Mouse (Mus musculus) erythroblast, adult 5-6 weeks (primary cell): ENCODE measurements around the gene Dennd1b. TPM values are rescaled to one million over a fixed set of nuclear protein-coding genes. Genes with fewer than 3 reads are reported as not detected.

Experiments used
- ATAC-seq: replicated peaks from 2 replicates; pipeline ENCODE4 v1.8.0; 2016; ENCODE audit warnings: moderate number of reproducible peaks, mild to moderate bottlenecking, moderate TSS enrichment, inconsistent platforms; ENCODE audit not compliant: poor library complexity, low FRiP score, severe bottlenecking
- total RNA-seq, 2 experiments: library from RNA; stranded (forward) in 1 of 2; stranded (reverse) in 1 of 2; fragments of 150-400 nt in 1 of 2; fragments of 200-764, 138-1000 nt in 1 of 2; gene quantifications; 2 replicates each; pipeline versions ENCODE4 v1.2.3 to v1.2.4; 2015 to 2017; ENCODE audit warnings: low replicate concordance in 2 of 2

Dennd1b gene
- total RNA-seq, 2 experiments from 2014 or later, result 4.5 to 6.3 TPM

- no peak for ATAC-seq
These were observed 37.6 kb downstream of the Dennd1b start for GRCm38 (mm10) chr1:139000675-139001379.

GRCm38 (mm10) chr1:139003503-139003902 is 40.3 kb downstream of the Dennd1b start:
- no peak for ATAC-seq

GRCm38 (mm10) chr1:139006000-139006399 is 42.8 kb downstream of the Dennd1b start:
- ATAC-seq, result no peak

GRCm38 (mm10) chr1:139007475-139007874 is 44.2 kb downstream of the Dennd1b start:
- no peak for ATAC-seq

- ATAC-seq, result no peak
These were observed 52.0 kb downstream of the Dennd1b start for GRCm38 (mm10) chr1:139015118-139015788.

GRCm38 (mm10) chr1:139021298-139021697 is 58.1 kb downstream of the Dennd1b start:
- no peak for ATAC-seq

- ATAC-seq, result no peak
These were observed 62.8 kb downstream of the Dennd1b start for GRCm38 (mm10) chr1:139025882-139026645.

GRCm38 (mm10) chr1:139029521-139029920 is 66.3 kb downstream of the Dennd1b start:
- ATAC-seq, result no peak

GRCm38 (mm10) chr1:139032411-139032810 is 69.2 kb downstream of the Dennd1b start:
- no peak for ATAC-seq

- ATAC-seq, result no peak
These were observed 71.9 kb downstream of the Dennd1b start for GRCm38 (mm10) chr1:139035141-139035540.

GRCm38 (mm10) chr1:139036302-139036701 is 73.1 kb downstream of the Dennd1b start:
- no peak for ATAC-seq

GRCm38 (mm10) chr1:139036768-139037507 is 73.7 kb downstream of the Dennd1b start:
- no peak for ATAC-seq

- ATAC-seq, result no peak
These were observed 74.8 kb downstream of the Dennd1b start for GRCm38 (mm10) chr1:139038074-139038473.

GRCm38 (mm10) chr1:139038620-139039019 is 75.4 kb downstream of the Dennd1b start:
- no peak for ATAC-seq

GRCm38 (mm10) chr1:139039529-139040230 is 76.4 kb downstream of the Dennd1b start:
- ATAC-seq, result no peak

- ATAC-seq, result no peak
These were observed 85.8 kb downstream of the Dennd1b start for GRCm38 (mm10) chr1:139049075-139049474.

- ATAC-seq, result no peak
These were observed 86.7 kb downstream of the Dennd1b start for GRCm38 (mm10) chr1:139049881-139050472.

- ATAC-seq, result no peak
These were observed 89.8 kb downstream of the Dennd1b start for GRCm38 (mm10) chr1:139053003-139053402.

GRCm38 (mm10) chr1:139060301-139060700 is 97.1 kb downstream of the Dennd1b start:
- ATAC-seq, result no peak
